Mouse (Mus musculus): ENCODE results near the gene Lipt1.

The Lipt1 gene

GRCm38 (mm10) chr1:37900288-37900687 lies 28.8 kb downstream of the Lipt1 start:
- no peak for DNase-seq

GRCm38 (mm10) chr1:37903178-37903577 lies 31.6 kb downstream of the Lipt1 start:
- DNase-seq = peak in 1 of 2 experiments; percentile 25

GRCm38 (mm10) chr1:37912751-37913150 lies 41.2 kb downstream of the Lipt1 start:
- no peak for DNase-seq

- no peak for DNase-seq
These were observed 44.9 kb downstream of the Lipt1 start, which contains the start of gene Lyg2 for GRCm38 (mm10) chr1:37916393-37916792. TSS of gene Lyg2 (minus strand) at chr1:37916493.

- no peak for DNase-seq
These were observed 46.1 kb downstream of the Lipt1 start for GRCm38 (mm10) chr1:37917666-37918065.

- DNase-seq = no peak
These were observed 46.6 kb downstream of the Lipt1 start for GRCm38 (mm10) chr1:37918096-37918495.

- no peak for DNase-seq
These were observed 51.0 kb downstream of the Lipt1 start for GRCm38 (mm10) chr1:37922536-37922935.

Measured in kidney, adult 8-10 months (tissue).